Mouse (Mus musculus) myocyte (in vitro differentiated cells): ENCODE measurements around the gene Pou2f1. TPM values are rescaled to one million over a fixed set of nuclear protein-coding genes. Genes with fewer than 3 reads are reported as not detected.

ENCODE experiments used
- H3K27me3 ChIP-seq: one replicate; pipeline ENCODE4 v1.6.1; 2011; ENCODE audit not compliant: control insufficient read depth, insufficient read depth, insufficient read length
- H3K36me3 ChIP-seq: one replicate; pipeline ENCODE4 v1.6.1; 2011; ENCODE audit not compliant: control insufficient read depth, insufficient read depth
- H3K4me2 ChIP-seq: one replicate; pipeline ENCODE4 v1.6.1; 2011; ENCODE audit warnings: low read depth, control low read depth
- H3K4me3 ChIP-seq: one replicate; pipeline ENCODE4 v1.5.1; 2011; ENCODE audit warnings: mild to moderate bottlenecking, control low read depth, moderate library complexity
- H3K79me2 ChIP-seq: one replicate; pipeline ENCODE4 v1.6.1; 2011; ENCODE audit not compliant: control insufficient read depth, insufficient read depth
- H3ac ChIP-seq: one replicate; pipeline ENCODE4 v1.6.1; 2011; ENCODE audit not compliant: control insufficient read depth, insufficient read length
- CEBPB ChIP-seq: IDR thresholded peaks from 2 replicates; pipeline ENCODE4 v1.6.1; 2011; ENCODE audit warnings: mild to moderate bottlenecking, moderate library complexity; ENCODE audit not compliant: poor library complexity, insufficient read depth, severe bottlenecking
- E2F4 ChIP-seq: IDR thresholded peaks from one replicate; pipeline ENCODE4 v1.6.1; 2011; ENCODE audit warnings: mild to moderate bottlenecking, control low read depth, moderate library complexity; ENCODE audit not compliant: insufficient read depth
- MAX ChIP-seq: IDR thresholded peaks from one replicate; pipeline ENCODE4 v1.6.1; 2011; ENCODE audit warnings: low read depth, mild to moderate bottlenecking, control low read depth
- MYOD1 ChIP-seq, 3 experiments: IDR thresholded peaks; one replicate each; pipeline ENCODE4 v1.6.1; 2011; ENCODE audit warnings: control low read depth in 2 of 3, low read depth in 2 of 3, mild to moderate bottlenecking in 2 of 3, moderate library complexity in 1 of 3; ENCODE audit not compliant: insufficient read length in 2 of 3, control insufficient read depth in 1 of 3
- MYOG ChIP-seq, 3 experiments: IDR thresholded peaks; one replicate each; pipeline ENCODE4 v1.6.1; 2011; ENCODE audit warnings: control low read depth in 2 of 3, low read depth in 2 of 3, mild to moderate bottlenecking in 2 of 3; ENCODE audit not compliant: insufficient read length in 2 of 3, control insufficient read depth in 1 of 3, insufficient read depth in 1 of 3
- POLR2A ChIP-seq: IDR thresholded peaks from one replicate; pipeline ENCODE4 v1.6.1; 2011; ENCODE audit warnings: low read depth, mild to moderate bottlenecking, control low read depth, moderate library complexity; ENCODE audit not compliant: insufficient read length
- POLR2AphosphoS2 ChIP-seq: IDR thresholded peaks from one replicate; pipeline ENCODE4 v1.6.1; 2011; ENCODE audit warnings: low read depth, control low read depth; ENCODE audit not compliant: insufficient read length
- REST ChIP-seq: IDR thresholded peaks from one replicate; pipeline ENCODE4 v1.6.1; 2011; ENCODE audit warnings: mild to moderate bottlenecking, control low read depth, moderate library complexity; ENCODE audit not compliant: insufficient read depth, insufficient read length
- SRF ChIP-seq: IDR thresholded peaks from one replicate; pipeline ENCODE4 v1.6.1; 2011; ENCODE audit warnings: low read depth; ENCODE audit not compliant: control insufficient read depth, insufficient read length
- TCF12 ChIP-seq: IDR thresholded peaks from one replicate; pipeline ENCODE4 v1.6.1; 2011; ENCODE audit warnings: mild to moderate bottlenecking, control low read depth; ENCODE audit not compliant: poor library complexity, insufficient read depth, severe bottlenecking
- TCF3 ChIP-seq: IDR thresholded peaks from one replicate; pipeline ENCODE4 v1.6.1; 2011; ENCODE audit warnings: low read depth, control low read depth; ENCODE audit not compliant: insufficient read length
- USF1 ChIP-seq: IDR thresholded peaks from one replicate; pipeline ENCODE4 v1.6.1; 2011; ENCODE audit warnings: low read depth, mild to moderate bottlenecking, control low read depth, moderate library complexity
- polyA plus RNA-seq: library from polyadenylated mRNA; unstranded; fragments of >200 nt; fragmentation: generic; extraction: Trizol; gene quantifications from one replicate; pipeline ENCODE4 v1.2.1, GENCODE M21; 2012; ENCODE audit warnings: missing spikeins

Pou2f1 gene
- polyA plus RNA-seq, 1 experiment: 2.1 TPM

- Histone ChIP-seq H3K79me2 (no peaks in the 10 kb centered on the region), H3K4me3 (no peak overlapping the region), H3K27me3 (no peaks in the 10 kb centered on the region), H3K4me2 (no peak overlapping the region), H3K36me3 (no peaks in the 10 kb centered on the region), H3ac (no peak overlapping the region)
- no peak for TF ChIP-seq CEBPB
- no peak for TF ChIP-seq MYOG (IDR thresholded peaks at IDR 0.05; ENCODE audit: control insufficient read depth in 1 of 3, insufficient read depth in 1 of 3, insufficient read length in 2 of 3, low read depth in 2 of 3)
- no peak for TF ChIP-seq MYOD1 (IDR thresholded peaks at IDR 0.05; ENCODE audit: control insufficient read depth in 1 of 3, insufficient read length in 2 of 3, low read depth in 2 of 3)
Measured at GRCm38 (mm10) chr1:166016306-166016705, 13.8 kb upstream of the Pou2f1 start.

- no peak overlapping the region for H3ac ChIP-seq
- H3K79me2 ChIP-seq: no peaks in the 10 kb centered on the region
- H3K4me3 ChIP-seq: no peak overlapping the region
- peak in 2 of 3 experiments; percentile 82 to 86 for TF ChIP-seq MYOD1 (IDR thresholded peaks at IDR 0.05; ENCODE audit: control insufficient read depth in 1 of 3, insufficient read length in 2 of 3, low read depth in 2 of 3)
- peak in 2 of 3 experiments; percentile 20 to 72 for TF ChIP-seq MYOG (IDR thresholded peaks at IDR 0.05; ENCODE audit: control insufficient read depth in 1 of 3, insufficient read depth in 1 of 3, insufficient read length in 2 of 3, low read depth in 2 of 3)
- no peak for TF ChIP-seq POLR2AphosphoS2
- no peak for TF ChIP-seq MAX
- no peak for TF ChIP-seq TCF3
- no peak for TF ChIP-seq SRF
- TF ChIP-seq TCF12: no peak
- no peak for TF ChIP-seq POLR2A
- no peak overlapping the region for H3K4me2 ChIP-seq
- no peaks in the 10 kb centered on the region for H3K27me3 ChIP-seq
- H3K36me3 ChIP-seq: no peaks in the 10 kb centered on the region
Measured at GRCm38 (mm10) chr1:166014530-166014929, 12.1 kb upstream of the Pou2f1 start.

- Histone ChIP-seq H3K4me3 (no peak overlapping the region), H3K79me2 (no peaks in the 10 kb centered on the region), H3K27me3 (no peaks in the 10 kb centered on the region), H3K36me3 (no peaks in the 10 kb centered on the region), H3K4me2 (no peak overlapping the region), H3ac (no peak overlapping the region)
- no peak for TF ChIP-seq REST
- TF ChIP-seq CEBPB: no peak
- TF ChIP-seq TCF12: no peak
Measured at GRCm38 (mm10) chr1:166010106-166010505, 7.6 kb upstream of the Pou2f1 start.

GRCm38 (mm10) chr1:166008634-166009350, 6.3 kb upstream of the Pou2f1 start:
- H3K27me3 ChIP-seq: no peaks in the 10 kb centered on the region
- H3K4me2 ChIP-seq: no peak overlapping the region
- H3K79me2 ChIP-seq: no peaks in the 10 kb centered on the region
- no peak overlapping the region for H3K4me3 ChIP-seq
- TF ChIP-seq REST (no peak), E2F4 (no peak), MYOG (IDR thresholded peaks at IDR 0.05; ENCODE audit: control insufficient read depth in 1 of 3, insufficient read depth in 1 of 3, insufficient read length in 2 of 3, low read depth in 2 of 3) (no peak), POLR2AphosphoS2 (no peak), TCF12 (no peak), POLR2A (no peak), CEBPB (no peak), SRF (no peak), MAX (no peak), TCF3 (no peak), MYOD1 (IDR thresholded peaks at IDR 0.05; ENCODE audit: control insufficient read depth in 1 of 3, insufficient read length in 2 of 3, low read depth in 2 of 3) (no peak), USF1 (no peak)
- H3K36me3 ChIP-seq: no peaks in the 10 kb centered on the region
- no peak overlapping the region for H3ac ChIP-seq

- Histone ChIP-seq H3ac (no peak overlapping the region), H3K36me3 (no peaks in the 10 kb centered on the region), H3K4me2 (no peak overlapping the region), H3K27me3 (no peaks in the 10 kb centered on the region), H3K79me2 (no peaks in the 10 kb centered on the region), H3K4me3 (no peak overlapping the region)
- TF ChIP-seq USF1 (no peak), SRF (no peak), MYOD1 (IDR thresholded peaks at IDR 0.05; ENCODE audit: control insufficient read depth in 1 of 3, insufficient read length in 2 of 3, low read depth in 2 of 3) (no peak), TCF12 (no peak), REST (no peak), TCF3 (no peak), POLR2A (no peak), E2F4 (no peak), CEBPB (no peak), POLR2AphosphoS2 (no peak), MYOG (IDR thresholded peaks at IDR 0.05; ENCODE audit: control insufficient read depth in 1 of 3, insufficient read depth in 1 of 3, insufficient read length in 2 of 3, low read depth in 2 of 3) (no peak)
Measured at GRCm38 (mm10) chr1:166007026-166007425, 4.5 kb upstream of the Pou2f1 start.
